Mouse (Mus musculus) CH12.LX (cell line): Measurements from ENCODE around the gene Grin2c. TPM values are rescaled to one million over a fixed set of nuclear protein-coding genes. Genes with fewer than 3 reads are reported as not detected.

ENCODE experiments used
- DNase-seq: peaks from one replicate; pipeline ENCODE4 v3.0.0-alpha.2; 2013; ENCODE audit errors: extremely low read depth
- H3K27ac ChIP-seq: 2 replicates; pipeline ENCODE4 v1.5.1; 2012; ENCODE audit warnings: low read depth, mild to moderate bottlenecking, control low read depth, moderate library complexity; ENCODE audit not compliant: insufficient read depth
- H3K27me3 ChIP-seq: replicated peaks from 2 replicates; pipeline ENCODE3; 2012; ENCODE audit warnings: inconsistent platforms
- H3K36me3 ChIP-seq, 2 experiments: replicated peaks in 1 of 2; 2 replicates each; pipeline versions ENCODE3 to v1.6.1; 2012; ENCODE audit warnings: inconsistent platforms in 1 of 2, low read length in 1 of 2, mild to moderate bottlenecking in 1 of 2, mixed read lengths in 1 of 2, moderate library complexity in 1 of 2; ENCODE audit not compliant: control insufficient read depth in 1 of 2, insufficient read depth in 1 of 2
- H3K4me1 ChIP-seq, 2 experiments: 2 replicates each; pipeline ENCODE4 v1.6.1; 2012; ENCODE audit warnings: inconsistent platforms in 1 of 2, moderate library complexity in 1 of 2; ENCODE audit not compliant: insufficient read depth in 2 of 2, control insufficient read depth in 1 of 2
- H3K4me2 ChIP-seq: 2 replicates; pipeline ENCODE4 v1.6.1; 2012; ENCODE audit warnings: low read depth, mild to moderate bottlenecking, control low read depth; ENCODE audit not compliant: poor library complexity, insufficient read depth, severe bottlenecking
- H3K4me3 ChIP-seq, 3 experiments: fragments of 150-350 bp in 1 of 3; sonication (generic) in 1 of 3; replicated peaks in 1 of 3; 2 replicates each; pipeline versions ENCODE3 to v1.5.1; 2011 to 2012; ENCODE audit warnings: low read depth in 2 of 3, low read length in 2 of 3, mild to moderate bottlenecking in 2 of 3, moderate library complexity in 2 of 3, control low read depth in 1 of 3, improper control_type of control experiment in 1 of 3, inconsistent platforms in 1 of 3, mixed read lengths in 1 of 3; ENCODE audit not compliant: poor library complexity in 1 of 3
- H3K79me2 ChIP-seq: replicated peaks from 2 replicates; pipeline ENCODE4 v1.6.1; 2012; ENCODE audit warnings: mild to moderate bottlenecking, moderate library complexity; ENCODE audit not compliant: control insufficient read depth, poor library complexity, insufficient read depth, severe bottlenecking; ENCODE audit errors: extremely low read depth
- H3K9ac ChIP-seq: 2 replicates; pipeline ENCODE4 v1.6.1; 2012; ENCODE audit warnings: low read depth, mild to moderate bottlenecking, control low read depth, moderate library complexity; ENCODE audit not compliant: insufficient read depth
- H3K9me3 ChIP-seq: replicated peaks from 2 replicates; pipeline ENCODE3; 2012; ENCODE audit warnings: low read length, inconsistent platforms, mixed read lengths
- CHD1 ChIP-seq: IDR thresholded peaks from 2 replicates; pipeline ENCODE4 v1.6.1; 2012; ENCODE audit warnings: low read depth, low read length, improper control_type of control experiment, inconsistent platforms
- ELF1 ChIP-seq: IDR thresholded peaks from 2 replicates; pipeline ENCODE4 v1.6.1; 2014; ENCODE audit warnings: low read depth, mild to moderate bottlenecking, inconsistent platforms, low read length, improper control_type of control experiment
- EP300 ChIP-seq: IDR thresholded peaks from 2 replicates; pipeline ENCODE4 v1.6.1; 2011; ENCODE audit warnings: low read length, improper control_type of control experiment
- HCFC1 ChIP-seq: IDR thresholded peaks from 2 replicates; pipeline ENCODE4 v1.6.1; 2012; ENCODE audit warnings: low read depth, mild to moderate bottlenecking, inconsistent platforms, low read length, improper control_type of control experiment
- JUN ChIP-seq: IDR thresholded peaks from 2 replicates; pipeline ENCODE4 v1.6.1; 2011; ENCODE audit warnings: low read depth, mild to moderate bottlenecking, low read length, improper control_type of control experiment, moderate library complexity; ENCODE audit not compliant: insufficient read depth
- MAFK ChIP-seq: IDR thresholded peaks from 2 replicates; pipeline ENCODE4 v1.6.1; 2011; ENCODE audit warnings: low read length, improper control_type of control experiment; ENCODE audit not compliant: insufficient replicate concordance
- MAX ChIP-seq: IDR thresholded peaks from 2 replicates; pipeline ENCODE4 v1.6.1; 2011; ENCODE audit warnings: low read length, improper control_type of control experiment
- MEF2A ChIP-seq: IDR thresholded peaks from 2 replicates; pipeline ENCODE4 v1.6.1; 2014; ENCODE audit warnings: low read depth, mild to moderate bottlenecking, inconsistent platforms, low read length, improper control_type of control experiment, borderline replicate concordance
- NELFE ChIP-seq: IDR thresholded peaks from 2 replicates; pipeline ENCODE4 v1.6.1; 2011; ENCODE audit warnings: low read depth, low read length, improper control_type of control experiment
- PAX5 ChIP-seq: IDR thresholded peaks from 2 replicates; pipeline ENCODE4 v1.6.1; 2012; ENCODE audit warnings: low read length, inconsistent platforms, mixed read lengths
- POLR2A ChIP-seq: IDR thresholded peaks from 2 replicates; pipeline ENCODE4 v1.6.1; 2011; ENCODE audit warnings: low read depth, mild to moderate bottlenecking, improper control_type of control experiment, low read length
- RAD21 ChIP-seq: IDR thresholded peaks from 2 replicates; pipeline ENCODE4 v1.6.1; 2011; ENCODE audit warnings: low read depth, mild to moderate bottlenecking, low read length, improper control_type of control experiment, moderate library complexity
- SMC3 ChIP-seq: IDR thresholded peaks from 2 replicates; pipeline ENCODE4 v1.6.1; 2011; ENCODE audit warnings: low read depth, low read length, improper control_type of control experiment
- TCF12 ChIP-seq: IDR thresholded peaks from 2 replicates; pipeline ENCODE4 v1.6.1; 2014; ENCODE audit warnings: low read depth, mild to moderate bottlenecking, inconsistent platforms, low read length, improper control_type of control experiment
- USF1 ChIP-seq: IDR thresholded peaks from 2 replicates; pipeline ENCODE4 v1.6.1; 2014; ENCODE audit warnings: low read depth, mild to moderate bottlenecking, inconsistent platforms, low read length, improper control_type of control experiment
- USF2 ChIP-seq: conservative IDR thresholded peaks from 2 replicates; pipeline ENCODE4 v1.6.1; 2011; ENCODE audit warnings: low read depth, low read length, improper control_type of control experiment
- ZC3H11A ChIP-seq: IDR thresholded peaks from 2 replicates; pipeline ENCODE4 v1.6.1; 2012; ENCODE audit warnings: low read depth, mild to moderate bottlenecking, inconsistent platforms, low read length, improper control_type of control experiment
- dilution Hi-C: fragments of 300-500 bp; cut with MboI; formaldehyde crosslinking; loops from 2 replicates; pipeline ENCODE4 v1.14.3; 2020; ENCODE audit warnings: low sequenced_read_pairs; ENCODE audit not compliant: extremely low pct_unique_long_range_greater_than_20kb, extremely low pct_ligation_motif_present
- in situ Hi-C: fragments of 300-500 bp; cut with MboI; formaldehyde crosslinking; loops from 3 replicates; pipeline ENCODE4 v1.14.3; 2019; ENCODE audit warnings: low sequenced_read_pairs, low pct_ligation_motif_present, low pct_unique_long_range_greater_than_20kb, mixed read lengths
- polyA plus RNA-seq: library from polyadenylated mRNA; unstranded; fragments of >175 nt; gene quantifications from 2 replicates; pipeline ENCODE4 v1.2.1, GENCODE M21; 2012; ENCODE audit warnings: low read depth; ENCODE audit not compliant: insufficient read length
- total RNA-seq, 2 experiments: library from RNA; depleted of rRNA; stranded (reverse); fragments of 300-350 nt in 1 of 2; fragments of >200 nt in 1 of 2; gene quantifications; 2 replicates each; pipeline ENCODE4 v1.2.3; 2012 to 2014

Grin2c gene
- total and polyA plus RNA-seq, 3 experiments, result 0.04 TPM; not detected in 2

GRCm38 (mm10) chr11:115251258-115251657, 15.8 kb downstream of the Grin2c start:
- TF ChIP-seq MAX (no peak), PAX5 (no peak)
- Histone ChIP-seq H3K36me3 (peaks cover 0 to 2% of the 10 kb centered on the region in 2 experiments), H3K4me2 (no peak overlapping the region), H3K9ac (no peak overlapping the region), H3K79me2 (no peaks in the 10 kb centered on the region), H3K9me3 (peaks cover 10% of the 10 kb centered on the region), H3K27ac (no peak overlapping the region), H3K4me3 (no peak overlapping the region), H3K27me3 (peaks cover 7% of the 10 kb centered on the region), H3K4me1 (peaks cover 19 to 27% of the 10 kb centered on the region in 2 experiments)
- dilution Hi-C loops, result no loop called here
- in situ Hi-C loops, result no loop called here
- DNase-seq, result no peak

GRCm38 (mm10) chr11:115250405-115251090, 16.5 kb downstream of the Grin2c start:
- H3K79me2 ChIP-seq, result no peaks in the 10 kb centered on the region
- H3K4me1 ChIP-seq, result peaks cover 24 to 33% of the 10 kb centered on the region in 2 experiments
- no peak overlapping the region for H3K4me2 ChIP-seq
- dilution Hi-C loops, result no loop called here
- H3K9me3 ChIP-seq, result peaks cover 10% of the 10 kb centered on the region
- peaks cover 0 to 9% of the 10 kb centered on the region in 2 experiments for H3K36me3 ChIP-seq
- no peak overlapping the region for H3K27ac ChIP-seq
- H3K4me3 ChIP-seq, result no peak overlapping the region
- no peak for DNase-seq
- H3K27me3 ChIP-seq, result peaks cover 3% of the 10 kb centered on the region
- no peak overlapping the region for H3K9ac ChIP-seq
- no peak for TF ChIP-seq ELF1
- TF ChIP-seq TCF12, result no peak
- TF ChIP-seq EP300, result no peak
- no peak for TF ChIP-seq MAFK
- no peak for TF ChIP-seq SMC3
- TF ChIP-seq NELFE, result no peak
- TF ChIP-seq USF2, result no peak
- no peak for TF ChIP-seq JUN
- TF ChIP-seq HCFC1, result no peak
- TF ChIP-seq PAX5, result no peak
- TF ChIP-seq USF1, result no peak
- no peak for TF ChIP-seq ZC3H11A
- no peak for TF ChIP-seq MAX
- TF ChIP-seq CHD1, result no peak
- TF ChIP-seq POLR2A, result no peak
- TF ChIP-seq MEF2A, result no peak
- TF ChIP-seq RAD21, result no peak
- TF ChIP-seq, all 38 proteins: peak for 0
- in situ Hi-C loops, result no loop called here
